Mouse (Mus musculus) adrenal gland, postnatal 14 days (tissue): Measurements from ENCODE around the gene Cfap36. TPM values are rescaled to one million over a fixed set of nuclear protein-coding genes. Genes with fewer than 3 reads are reported as not detected.
A peak's percentile ranks its signal among the peaks of the same experiment; 100 is the strongest.

Experiments
- DNase-seq: peaks from one replicate; pipeline ENCODE4 v3.0.0; 2021; ENCODE audit warnings: mixed read lengths
- long read RNA-seq, 2 experiments: library from polyadenylated mRNA; stranded (forward); transcript quantifications; one replicate each; pipeline ENCODE4 v2.0.0; 2021
- total RNA-seq: library from RNA; stranded (reverse); gene quantifications from 2 replicates; pipeline ENCODE4 v1.2.3, GENCODE M21; 2021

Gene Cfap36
- 47.5 and 47.9 TPM in 2 replicates for total RNA-seq
- long read RNA-seq, experiment 1, transcript Cfap36-201 (10 exons, 1,664 nt), result major isoform, 35 of 47 reads
- long read RNA-seq, experiment 1, partial matches to known transcripts, result 9 of 47 reads
- long read RNA-seq, experiment 1, other reads (novel, unspliced or antisense), result 3 of 47 reads
- long read RNA-seq, experiment 2, transcript Cfap36-201 (10 exons, 1,664 nt), result major isoform, 31 of 44 reads
- long read RNA-seq, experiment 2, partial matches to known transcripts, result 12 of 44 reads
- long read RNA-seq, experiment 2, other reads (novel, unspliced or antisense), result 0 of 44 reads

DNA sequence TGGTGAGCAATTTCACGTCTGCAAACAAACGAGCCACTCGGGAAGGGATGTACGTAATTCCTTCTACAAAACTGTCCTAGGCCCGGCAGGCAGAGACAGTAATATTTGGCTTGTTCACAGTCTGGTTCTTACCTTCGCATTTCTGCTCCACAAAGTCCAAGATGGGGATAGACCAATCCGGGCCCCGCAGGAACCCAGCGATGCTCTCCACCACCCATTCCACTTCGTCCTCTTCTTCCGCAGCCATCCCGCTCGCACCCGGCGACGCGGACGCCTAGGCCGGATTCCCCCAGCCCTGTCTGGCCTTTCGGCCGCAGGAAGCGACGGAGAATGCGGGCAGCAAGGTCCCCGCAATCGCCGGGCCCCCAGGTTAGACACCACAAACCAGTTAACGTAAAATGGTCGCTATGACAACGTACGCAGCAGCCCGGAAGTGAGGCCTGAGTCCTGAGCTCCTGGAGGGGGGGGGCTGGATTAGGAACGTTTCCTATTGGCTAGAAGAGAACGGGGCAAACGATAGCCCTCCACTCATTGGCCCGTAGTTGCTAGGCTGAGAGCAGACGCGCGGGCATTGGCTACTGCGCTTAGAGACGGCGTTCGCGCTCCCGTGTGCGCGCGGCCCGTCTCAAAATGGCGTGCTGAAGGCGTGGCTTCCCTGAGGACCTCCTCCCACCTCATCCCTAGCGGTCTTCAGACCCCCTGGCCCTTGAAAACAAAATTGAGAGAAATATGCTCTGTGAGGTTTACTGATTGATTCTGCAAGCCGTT, at the start of gene Cfap36:
Cfap36 (minus strand) TSS at position 527 of the 768 bp plus-strand sequence.
- peak; percentile 96 for DNase-seq

DNA sequence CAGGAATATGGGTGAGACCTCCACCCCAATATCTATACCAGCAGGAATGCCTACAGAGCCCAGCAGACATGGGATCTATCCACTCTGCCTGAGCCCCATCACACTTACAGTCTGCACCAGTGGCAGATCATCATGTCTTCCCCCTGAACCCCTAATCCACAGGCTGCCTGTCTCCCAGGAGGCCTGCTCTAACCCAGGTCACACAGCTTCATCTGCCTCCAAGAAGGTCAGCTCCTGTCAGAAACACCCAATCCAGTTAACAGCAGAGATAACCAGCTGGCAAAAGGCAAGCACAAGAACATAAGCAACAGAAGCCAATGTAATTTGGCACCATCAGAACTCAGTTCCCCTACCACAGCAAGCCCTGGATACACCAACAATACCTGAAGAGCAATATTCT, 40.1 kb upstream of the Cfap36 start:
- DNase-seq, result no peak

DNA sequence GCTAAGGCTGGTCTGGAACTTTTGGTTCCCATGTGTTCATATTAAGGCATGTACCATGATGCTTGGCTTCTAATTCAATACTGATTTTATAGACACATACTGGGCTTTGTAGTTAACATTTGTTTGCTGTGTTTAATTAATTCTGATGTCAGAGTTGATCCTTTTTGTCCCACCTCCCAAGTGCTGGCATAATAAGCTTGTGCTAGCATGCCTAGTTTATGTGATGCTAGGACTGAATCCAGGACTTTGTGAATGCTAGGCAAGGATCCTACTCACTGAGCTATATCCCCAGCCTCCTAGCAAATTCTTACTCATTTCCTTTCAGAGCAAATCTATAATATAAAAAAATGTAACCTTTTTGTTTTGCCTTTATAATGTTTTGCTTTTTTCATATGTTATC, 38.8 kb upstream of the Cfap36 start:
- DNase-seq, result no peak

DNA sequence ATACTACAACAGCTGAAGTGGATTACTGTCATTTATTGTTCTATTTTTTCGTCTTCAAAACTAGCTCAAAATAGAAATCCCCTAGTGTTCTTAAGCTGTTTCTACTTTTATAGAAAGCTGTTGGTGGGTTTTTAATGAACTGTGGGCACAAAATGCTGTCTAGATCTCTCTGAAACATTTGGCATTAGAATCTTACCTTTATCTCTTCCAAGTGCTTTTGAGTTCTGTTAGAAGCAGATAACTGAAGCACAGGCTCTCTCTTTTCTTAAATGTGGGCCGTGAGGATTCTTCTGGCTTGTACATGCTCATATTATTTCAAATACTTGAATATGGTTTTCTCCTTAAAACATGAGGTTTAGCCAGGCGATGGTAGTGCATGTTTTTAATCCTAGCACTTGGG, 27.5 kb upstream of the Cfap36 start:
- no peak for DNase-seq

DNA sequence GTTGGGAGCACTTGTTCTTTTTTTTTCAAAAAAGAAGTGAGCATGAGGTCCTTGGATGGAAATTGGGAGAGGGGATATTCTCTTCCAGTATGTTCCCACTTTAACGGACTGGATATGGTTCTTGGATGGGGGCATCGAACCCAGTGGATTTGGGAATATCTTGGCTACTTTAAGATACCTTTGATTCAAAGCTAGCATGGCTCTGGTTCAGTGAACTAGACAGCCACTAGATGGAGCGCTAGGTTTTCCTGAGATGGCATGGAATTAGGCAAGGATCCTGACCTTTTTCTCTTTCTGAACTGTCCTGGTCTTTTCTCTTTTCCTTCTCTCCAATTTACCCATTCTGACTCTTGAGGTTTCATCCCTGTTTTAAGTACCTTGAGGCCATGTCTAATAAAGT, 20.6 kb upstream of the Cfap36 start:
- DNase-seq, result peak; percentile 68

DNA sequence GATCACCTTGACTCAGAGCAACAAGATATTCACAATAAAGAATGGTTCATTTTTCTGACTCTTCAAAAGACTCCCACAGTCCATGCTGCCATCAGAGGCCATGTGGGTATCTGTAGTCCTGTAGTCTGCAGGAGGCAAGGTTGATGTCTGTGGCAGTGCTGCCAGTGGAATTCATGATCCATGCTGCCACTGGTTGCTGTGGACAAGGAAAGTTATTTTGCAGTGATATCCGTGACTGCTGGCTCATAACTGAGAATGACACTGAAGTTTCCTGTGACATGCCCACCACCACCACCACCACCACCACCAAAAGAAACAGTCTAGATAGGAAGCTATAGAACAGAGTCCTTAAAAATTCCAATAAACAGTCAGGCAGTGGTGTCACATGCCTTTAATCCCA, 7.4 kb upstream of the Cfap36 start:
- no peak for DNase-seq

DNA sequence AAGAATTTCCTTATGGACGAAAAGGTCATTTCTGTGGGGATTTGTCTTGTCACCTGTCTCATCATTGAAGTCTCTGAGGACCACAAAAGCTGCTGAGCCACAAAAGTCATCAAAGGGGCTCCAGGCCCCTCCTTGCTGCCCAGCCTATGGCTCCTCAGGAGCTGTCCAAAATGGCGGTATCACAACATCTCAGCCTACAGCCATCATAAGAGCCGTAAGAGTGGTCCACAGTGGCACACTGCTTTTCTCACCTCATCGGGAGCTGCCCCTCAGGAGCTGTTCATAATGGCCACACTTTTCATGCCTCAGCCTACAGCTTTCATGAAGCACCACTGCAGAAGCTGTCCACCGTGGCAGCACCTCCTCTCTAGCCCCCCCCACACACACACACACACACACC, 1.2 kb upstream of the Cfap36 start:
- no peak for DNase-seq

DNA sequence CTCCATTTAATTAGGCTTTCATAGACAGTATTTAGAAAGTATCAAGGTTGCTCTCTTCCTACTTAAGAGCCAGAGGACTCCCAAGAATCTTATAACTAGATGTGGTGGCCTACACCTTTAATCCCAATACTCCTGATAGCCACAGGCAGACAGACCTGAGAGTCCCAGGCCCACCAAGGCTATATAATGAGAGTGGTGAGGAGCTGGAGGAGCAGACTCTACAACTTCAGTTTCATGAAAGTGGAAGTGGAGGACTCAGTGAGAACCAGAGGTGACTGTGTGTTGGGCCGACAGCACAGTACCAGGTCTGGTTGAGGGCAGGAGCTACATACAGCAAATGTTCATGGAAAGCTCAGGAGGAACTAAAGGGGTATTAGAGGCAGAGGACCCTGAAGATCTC, 516 bp upstream of the Cfap36 start:
- no peak for DNase-seq

DNA sequence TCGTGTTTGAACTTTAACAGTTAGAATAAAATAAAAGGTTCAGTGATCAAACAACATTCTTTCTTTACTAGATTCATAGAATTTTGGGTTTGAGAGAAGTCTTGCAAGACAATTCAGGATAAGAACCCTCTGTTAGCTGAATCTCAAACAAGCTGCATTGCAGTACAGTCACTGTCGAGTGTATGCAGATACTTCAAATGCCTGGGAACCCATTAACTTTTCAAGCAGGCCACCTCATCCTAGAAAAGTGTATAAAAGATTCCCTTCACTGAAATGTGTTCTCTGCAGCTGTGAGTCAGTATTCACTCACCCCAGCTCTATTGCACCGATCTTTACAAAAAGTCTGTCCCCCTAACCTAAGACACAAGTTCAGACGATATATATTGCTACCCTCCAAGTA, 1.2 kb downstream of the Cfap36 start:
- no peak for DNase-seq

DNA sequence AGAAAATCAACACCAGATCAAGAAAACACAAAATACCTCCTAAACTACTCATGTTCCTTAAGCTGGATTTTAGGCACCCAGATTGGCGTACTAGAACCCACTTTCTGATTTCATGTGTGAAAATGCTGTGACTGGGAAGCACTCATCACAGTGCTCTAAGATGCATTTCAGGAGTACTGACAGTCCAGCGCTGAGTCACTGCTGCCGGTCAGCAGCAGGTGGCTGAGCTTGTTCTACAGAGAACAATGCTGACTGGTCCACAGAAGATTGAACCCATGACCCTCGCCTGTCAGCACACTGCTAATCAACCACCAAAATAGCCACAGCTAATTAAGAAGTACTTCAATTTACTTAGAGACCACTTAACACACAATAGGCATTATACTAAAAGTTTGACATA, 5.2 kb downstream of the Cfap36 start:
- DNase-seq, result no peak

DNA sequence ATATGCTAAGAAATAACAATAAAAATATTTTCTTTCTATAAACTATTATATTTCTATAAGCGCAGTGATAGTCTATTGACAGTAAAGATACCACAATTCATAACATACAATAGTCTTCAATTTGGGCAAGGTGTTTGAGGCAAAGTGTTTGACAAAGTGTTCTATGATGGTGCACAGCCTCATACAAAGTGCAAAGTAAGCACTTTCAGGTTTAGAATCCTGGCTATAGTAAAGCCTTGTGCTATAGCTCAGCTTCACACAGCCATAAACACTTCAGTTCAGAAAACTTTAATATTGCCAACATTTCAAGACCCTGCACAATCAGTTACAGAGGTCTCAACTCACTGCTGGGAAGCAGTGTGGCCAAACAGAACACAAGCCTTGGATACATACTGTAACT, 7.9 kb downstream of the Cfap36 start:
- no peak for DNase-seq

DNA sequence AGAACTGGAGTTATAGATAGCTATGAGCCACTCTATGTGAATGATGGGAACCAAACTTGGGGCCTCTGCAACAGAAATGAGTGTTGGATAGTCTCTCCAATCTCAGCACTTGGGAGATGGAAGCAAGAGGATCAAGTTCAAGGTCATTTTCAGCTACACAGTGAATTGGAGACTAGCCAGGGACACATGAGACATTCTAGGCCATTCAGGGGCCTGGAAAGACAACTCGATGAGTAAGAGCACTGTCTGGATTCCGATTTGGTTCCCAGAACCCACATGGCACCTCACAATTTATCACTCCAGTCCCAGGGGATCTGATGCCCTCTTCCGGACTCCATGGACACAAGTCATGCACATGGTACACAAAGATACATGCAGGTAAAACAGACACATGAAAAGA, 8.7 kb downstream of the Cfap36 start:
- DNase-seq, result peak; percentile 36

DNA sequence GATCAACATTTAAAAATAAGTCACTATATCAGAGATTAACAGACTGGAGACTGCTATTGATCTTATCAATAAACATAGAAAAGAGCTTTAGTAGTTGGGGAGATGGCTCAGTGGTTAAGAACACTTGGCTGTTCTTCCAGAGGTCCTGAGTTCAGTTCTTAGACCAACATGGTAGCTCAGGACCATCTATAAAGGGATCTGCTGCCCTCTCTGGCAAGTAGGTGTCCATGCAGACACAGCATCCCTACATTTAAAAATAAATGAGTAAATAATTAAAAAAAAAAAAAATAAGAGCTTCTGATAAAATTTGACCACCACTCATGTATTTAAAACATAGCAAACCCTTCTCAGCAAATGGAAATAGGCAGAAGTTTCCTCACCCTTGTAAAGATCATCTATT, 9.2 kb downstream of the Cfap36 start:
- DNase-seq, result no peak

DNA sequence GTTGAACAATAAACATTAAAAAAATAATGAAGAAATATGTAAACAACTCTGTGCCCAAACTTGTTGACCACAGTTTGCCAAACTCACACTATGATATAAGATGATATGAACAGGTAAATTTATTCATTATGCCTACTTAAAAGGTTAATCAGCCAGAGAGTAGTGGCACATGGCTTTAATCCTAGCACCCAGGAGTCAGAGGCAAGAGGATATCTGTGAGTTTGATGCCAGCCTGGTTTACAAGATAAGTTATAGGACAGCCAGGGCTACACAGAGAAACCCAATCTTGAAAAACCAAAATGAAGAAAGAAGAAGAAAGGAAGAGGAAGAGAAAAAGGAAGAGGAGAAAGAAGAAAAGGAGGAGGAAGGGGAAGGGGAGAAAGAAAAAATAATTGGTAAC, 9.8 kb downstream of the Cfap36 start:
- DNase-seq, result no peak

DNA sequence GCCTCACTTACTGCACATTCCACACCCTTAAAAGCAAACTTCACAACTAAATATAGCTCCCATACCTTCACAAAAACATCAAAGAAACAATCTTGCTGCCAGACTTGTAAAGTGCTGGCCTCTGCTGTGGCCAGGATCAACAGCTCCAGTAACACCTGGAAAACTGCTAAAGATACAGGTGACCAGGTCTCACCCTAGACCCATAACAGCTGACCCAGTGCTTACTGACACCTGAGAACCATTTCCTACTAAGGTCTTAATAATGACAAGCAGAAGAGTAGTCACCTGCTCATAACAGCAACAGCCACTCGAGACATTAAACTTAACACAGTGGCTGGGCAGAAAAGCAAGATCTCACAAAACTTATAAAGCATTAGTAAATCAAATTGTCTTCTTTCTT, 13.6 kb downstream of the Cfap36 start:
- DNase-seq, result no peak

DNA sequence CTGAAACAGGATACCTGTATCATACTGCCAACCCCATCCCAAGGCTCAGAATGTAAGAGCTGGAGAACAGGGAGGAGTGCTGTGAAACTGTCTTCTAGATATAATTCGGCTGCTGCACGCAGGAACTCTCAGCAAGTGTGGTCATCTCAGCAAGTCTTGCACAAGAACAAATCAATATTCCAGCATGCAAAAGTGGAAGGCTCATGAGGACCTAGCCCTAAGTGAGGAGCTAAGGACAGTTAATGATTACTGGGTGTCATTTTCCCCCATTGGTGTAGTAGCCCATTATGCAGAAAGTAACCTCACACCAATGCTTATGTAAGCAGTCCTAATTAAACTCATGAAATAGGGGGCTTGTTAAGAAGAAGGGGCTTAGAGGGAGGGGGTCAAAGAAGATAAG, 18.3 kb downstream of the Cfap36 start:
- DNase-seq, result no peak

DNA sequence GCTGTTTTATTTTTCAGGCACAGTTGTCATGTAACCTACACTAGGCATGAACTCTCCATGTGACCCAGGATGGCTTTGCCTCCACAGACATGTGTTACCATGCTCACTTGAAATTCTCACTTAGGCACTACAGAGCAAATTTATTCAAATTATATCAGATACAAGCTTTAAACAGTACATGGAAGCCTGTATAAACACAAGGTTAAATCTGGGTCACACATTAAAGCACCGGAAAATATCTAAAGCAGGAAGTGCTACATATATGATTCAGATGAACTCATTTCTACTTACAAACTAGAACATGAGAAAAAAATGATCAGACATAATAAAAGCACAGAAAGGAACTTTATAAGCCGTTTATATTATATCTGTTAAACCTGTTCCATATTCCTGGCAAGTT, 22.5 kb downstream of the Cfap36 start:
- DNase-seq, result no peak

DNA sequence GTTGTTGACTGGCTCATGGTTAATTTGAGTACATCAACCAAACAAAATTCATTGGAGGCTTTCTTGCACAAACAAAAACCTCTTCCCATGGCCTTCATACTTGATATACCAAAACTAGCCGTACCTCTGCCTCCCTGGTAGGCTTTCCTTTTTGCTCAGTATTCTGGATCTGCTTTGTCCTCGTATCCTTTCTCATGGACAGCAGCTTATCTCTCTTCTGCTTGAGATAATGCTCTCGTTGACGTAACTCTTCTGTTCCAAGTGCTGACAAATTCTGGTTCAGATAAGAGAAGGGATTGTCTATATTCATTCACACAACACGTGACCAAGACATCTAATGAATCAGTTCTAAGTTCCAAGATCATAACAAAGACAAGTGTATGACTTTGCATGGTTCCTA, 24.9 kb downstream of the Cfap36 start:
- DNase-seq, result no peak

DNA sequence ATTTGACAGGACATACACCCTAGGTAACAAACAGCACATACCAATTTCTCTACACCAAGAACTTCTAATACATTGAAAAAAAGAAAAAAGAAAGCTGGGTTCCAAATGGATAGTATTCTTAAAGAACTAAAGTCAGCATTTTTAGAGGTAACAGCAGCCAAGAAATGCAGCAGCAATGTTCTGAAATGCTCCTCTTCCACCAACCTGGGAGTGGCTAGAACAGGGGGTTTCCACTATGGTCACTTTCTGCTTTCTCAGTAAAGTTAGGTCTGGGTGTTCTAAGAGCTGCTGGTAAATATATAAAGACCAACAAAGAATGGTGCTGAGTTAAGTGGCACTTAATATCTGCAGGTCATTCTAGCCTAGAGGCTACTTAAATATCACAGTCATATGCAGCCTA, 28.2 kb downstream of the Cfap36 start:
- no peak for DNase-seq

DNA sequence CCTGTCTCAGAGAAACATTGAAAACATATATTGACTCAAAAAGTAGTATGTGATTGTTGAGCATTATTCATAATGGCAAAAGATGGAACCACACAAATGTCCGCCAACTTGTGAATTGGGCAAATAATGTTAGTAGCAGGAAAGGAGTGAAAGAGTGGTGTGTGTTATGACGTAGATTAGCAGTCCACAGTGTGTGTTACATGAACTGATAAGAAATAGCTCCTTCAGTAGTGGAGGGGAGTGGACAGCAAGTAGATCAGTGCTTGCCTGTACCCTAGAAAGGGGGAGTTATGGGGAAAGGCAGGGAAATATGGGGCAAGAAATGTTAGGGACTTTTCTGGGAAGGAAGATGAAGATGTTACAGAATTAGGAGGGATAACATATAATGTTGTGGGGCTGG, 31.0 kb downstream of the Cfap36 start:
- no peak for DNase-seq

DNA sequence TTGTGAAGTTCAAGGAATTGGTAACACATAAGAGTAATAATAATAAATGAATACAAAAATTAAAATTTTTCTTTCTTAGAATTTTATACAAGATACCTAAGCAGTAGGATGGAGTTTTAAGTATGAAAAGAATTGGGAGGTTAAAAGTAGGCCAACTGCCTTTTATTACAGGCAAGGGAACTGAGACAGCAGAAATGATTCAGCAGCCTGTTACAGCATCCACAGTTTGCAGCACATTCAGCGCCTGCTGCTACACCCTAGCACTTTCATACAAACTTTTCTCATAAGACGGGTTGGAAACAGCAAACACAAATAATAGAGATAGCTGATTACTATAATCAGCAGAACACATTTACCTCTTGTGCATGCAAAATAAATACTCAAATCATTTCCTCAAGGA, 37.4 kb downstream of the Cfap36 start:
- DNase-seq, result no peak

DNA sequence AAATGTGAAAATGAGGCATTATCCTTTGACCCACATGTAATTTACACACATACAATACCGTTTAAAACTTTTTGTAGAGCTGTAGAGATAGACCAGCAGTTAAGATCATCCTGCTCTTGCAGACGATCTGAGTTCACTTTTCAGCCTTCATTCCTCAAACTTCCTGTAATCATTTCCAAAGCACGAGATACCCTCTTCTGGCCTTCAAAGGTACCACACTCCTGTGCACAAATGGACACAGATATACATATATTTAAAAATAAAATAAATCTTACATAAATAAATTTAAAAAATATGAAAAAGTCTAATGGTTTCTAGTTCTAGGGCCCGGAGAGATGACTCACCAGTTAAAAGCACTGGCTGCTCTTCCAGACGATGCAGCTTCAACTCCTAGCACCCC, 43.6 kb downstream of the Cfap36 start:
- no peak for DNase-seq

DNA sequence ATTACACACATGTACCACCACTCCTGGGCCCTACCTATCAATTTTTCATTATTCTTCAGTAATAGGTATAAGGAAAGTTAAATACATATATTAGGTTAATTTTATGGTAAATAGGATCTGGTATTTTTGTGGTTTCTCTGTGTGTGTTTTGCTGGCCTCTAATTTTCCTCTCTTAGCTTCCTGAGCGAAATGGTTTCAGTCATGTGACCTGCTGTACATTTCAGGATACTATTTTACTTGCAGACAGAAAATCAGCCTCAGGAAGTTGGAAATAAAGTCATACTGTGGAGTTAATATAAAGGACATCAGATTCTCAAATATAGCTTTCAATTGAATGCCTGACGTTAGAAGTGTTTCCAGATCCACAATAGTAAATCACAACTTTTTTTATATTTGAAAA, 58.2 kb downstream of the Cfap36 start:
- no peak for DNase-seq

DNA sequence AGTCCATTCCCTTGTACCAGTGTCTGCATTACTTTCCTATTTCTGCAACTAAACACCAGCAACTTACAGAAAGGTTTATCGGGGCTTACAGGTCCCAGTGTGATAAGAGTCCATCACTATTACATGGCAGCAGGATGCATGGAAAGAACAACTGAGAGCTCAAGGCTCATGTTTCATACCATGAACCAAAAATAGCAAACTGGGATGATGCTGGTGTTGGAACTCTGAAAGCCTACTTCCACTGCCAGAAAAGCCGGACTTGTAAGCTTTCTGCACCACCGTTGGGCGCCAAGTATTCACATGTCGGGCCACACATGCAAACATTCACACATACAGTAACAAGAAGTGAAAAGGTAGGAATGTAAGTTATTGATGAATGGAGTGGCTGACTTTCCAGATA, 65.5 kb downstream of the Cfap36 start:
- DNase-seq, result no peak
